Mouse (Mus musculus) MEL-GATA-1-ER (cell line): ENCODE data around the gene Tas2r113.
"Not testable (repeated sequence)": the region's sequence is repeated elsewhere in the genome, so short reads cannot be mapped to it uniquely, and the experiment has no call there.

Experiments used
- DNase-seq: peaks from one replicate; pipeline ENCODE4 v3.0.0-alpha.2; 2012; ENCODE audit warnings: low read depth; ENCODE audit errors: extremely low read depth

Gene Tas2r113

DNA sequence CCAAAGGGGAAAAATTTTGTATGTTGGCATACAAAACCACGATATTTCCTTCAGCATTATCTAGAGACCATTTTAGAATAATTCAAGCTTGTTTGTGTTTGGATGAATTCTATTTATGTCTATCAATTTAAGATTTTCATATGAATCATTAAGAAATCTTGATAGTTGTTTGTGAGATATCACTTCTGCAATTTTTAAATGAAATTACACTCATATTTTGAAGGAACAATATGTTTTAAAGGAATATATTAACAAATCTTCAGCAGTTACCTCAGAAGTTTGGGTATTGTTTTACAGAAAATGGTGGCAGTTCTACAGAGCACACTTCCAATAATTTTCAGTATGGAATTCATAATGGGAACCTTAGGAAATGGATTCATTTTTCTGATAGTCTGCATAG lies at the start of gene Tas2r113:
Tas2r113 (plus strand) TSS at position 301 of the 400 bp plus-strand sequence.
- no peak for DNase-seq

DNA sequence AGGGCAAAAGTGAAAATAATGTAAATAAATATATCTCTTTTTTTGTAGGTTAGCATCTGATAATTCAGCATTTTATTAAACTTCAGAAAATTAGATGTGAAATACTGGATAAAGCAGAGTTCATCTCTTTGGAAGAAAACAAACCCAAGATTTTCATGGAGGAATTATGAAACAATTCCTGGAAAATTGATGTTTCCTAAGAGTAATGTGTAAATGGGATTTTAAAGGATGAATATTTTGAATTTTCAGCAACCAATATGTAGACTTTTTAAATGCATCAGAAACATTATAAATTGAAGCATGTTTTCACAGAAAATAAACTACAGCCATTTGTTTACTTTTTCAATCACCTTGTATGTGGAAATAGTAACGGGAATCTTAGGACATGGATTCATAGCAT lies 46.0 kb upstream of the Tas2r113 start, which contains the start of gene Tas2r123:
Tas2r123 (plus strand) TSS at position 301 of the 400 bp plus-strand sequence.
- no peak for DNase-seq

DNA sequence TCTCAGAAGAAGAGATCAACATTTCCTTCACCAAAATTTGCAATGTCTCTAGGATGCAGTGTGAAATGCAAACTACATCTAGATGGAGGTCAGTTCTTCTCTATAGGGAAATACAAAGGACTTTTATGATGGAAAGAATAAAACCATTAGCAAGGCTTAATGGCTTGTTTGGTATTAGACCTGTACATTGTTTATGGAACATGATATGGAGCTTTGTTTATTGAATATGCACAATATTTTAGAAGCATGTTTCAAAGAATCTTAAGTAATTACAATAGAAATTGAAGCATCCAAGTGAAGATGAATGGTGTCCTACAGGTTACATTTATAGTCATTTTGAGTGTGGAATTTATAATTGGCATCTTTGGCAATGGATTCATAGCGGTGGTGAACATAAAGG lies 37.7 kb upstream of the Tas2r113 start, which contains the start of gene Tas2r116:
Tas2r116 (plus strand) TSS at position 301 of the 400 bp plus-strand sequence.
- no peak for DNase-seq

DNA sequence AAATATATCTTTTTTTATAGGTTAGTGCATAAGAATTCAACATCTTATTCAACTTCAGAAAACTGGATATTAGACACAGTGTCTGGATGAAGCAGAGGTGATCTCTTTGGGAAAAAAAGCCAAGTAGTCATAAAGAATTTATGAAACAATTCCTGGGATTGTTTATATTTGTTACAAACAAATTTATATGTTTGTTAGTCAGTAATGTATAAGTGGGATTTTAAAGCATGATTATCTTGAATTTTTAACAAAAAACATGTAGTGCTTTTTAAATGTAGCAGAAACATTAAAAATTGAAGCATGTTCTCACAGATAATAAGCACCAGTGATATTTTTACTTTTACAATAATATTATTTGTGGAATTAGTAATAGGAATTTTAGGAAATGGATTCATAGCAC lies 25.1 kb upstream of the Tas2r113 start, which contains the start of gene Tas2r110:
Tas2r110 (plus strand) TSS at position 301 of the 400 bp plus-strand sequence.
- DNase-seq: no peak

DNA sequence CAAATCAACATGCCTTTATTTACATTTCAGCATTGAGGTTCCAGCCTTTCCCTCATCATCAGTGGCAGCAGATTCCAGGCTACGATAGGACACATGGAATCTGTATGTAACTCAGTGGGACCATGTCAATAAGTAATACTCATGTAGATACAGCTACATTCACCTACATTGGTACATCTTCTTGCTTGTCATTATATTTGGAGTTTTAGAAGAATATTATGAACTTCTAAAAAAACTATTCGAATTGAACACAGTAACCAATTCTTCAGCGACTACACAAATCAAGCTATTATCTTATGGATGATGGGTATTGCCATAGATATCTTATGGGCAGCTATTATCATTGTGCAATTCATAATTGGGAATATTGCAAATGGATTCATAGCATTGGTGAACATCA lies 16.5 kb downstream of the Tas2r113 start, which contains the start of gene Tas2r125:
Tas2r125 (plus strand) TSS at position 301 of the 400 bp plus-strand sequence.
- DNase-seq: no peak

DNA sequence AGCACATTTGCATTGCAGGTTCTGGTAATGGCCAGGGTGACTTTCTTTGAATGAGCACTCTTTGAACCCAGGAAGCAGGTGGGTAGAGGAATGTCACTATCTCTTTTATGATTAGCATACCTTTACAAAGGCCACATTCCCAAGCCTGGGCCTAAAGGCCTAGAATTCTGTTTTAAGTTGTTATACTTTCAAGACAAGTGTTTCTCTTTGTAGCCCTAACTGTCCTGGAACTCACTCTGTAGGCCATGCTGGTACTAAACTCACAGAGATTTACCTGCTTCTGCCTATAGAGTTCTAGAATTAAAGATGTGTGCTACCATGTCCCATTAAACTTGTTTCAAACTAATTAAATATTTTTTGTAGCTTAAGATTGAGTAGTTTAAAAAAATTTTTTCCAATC lies 48.6 kb downstream of the Tas2r113 start:
- DNase-seq: not testable (repeated sequence)
